Mouse (Mus musculus) adrenal gland, postnatal 10 days (tissue): ENCODE measurements around the gene Stk36. TPM values are rescaled to one million over a fixed set of nuclear protein-coding genes. Genes with fewer than 3 reads are reported as not detected.

Source experiments
- DNase-seq: peaks from one replicate; pipeline ENCODE4 v3.0.0; 2021; ENCODE audit warnings: mixed read lengths
- microRNA-seq: library from miRNA; unstranded; fragments of <30 nt; microRNA quantifications from one replicate; pipeline ENCODE4 v1.2.0, GENCODE M21; 2021
- total RNA-seq, 2 experiments: library from RNA; stranded (reverse); gene quantifications; 2 replicates each; pipeline ENCODE4 v1.2.3; 2021

Gene Stk36
- total RNA-seq, 2 experiments from 2014 or later: 2.8 to 3.2 TPM

DNA sequence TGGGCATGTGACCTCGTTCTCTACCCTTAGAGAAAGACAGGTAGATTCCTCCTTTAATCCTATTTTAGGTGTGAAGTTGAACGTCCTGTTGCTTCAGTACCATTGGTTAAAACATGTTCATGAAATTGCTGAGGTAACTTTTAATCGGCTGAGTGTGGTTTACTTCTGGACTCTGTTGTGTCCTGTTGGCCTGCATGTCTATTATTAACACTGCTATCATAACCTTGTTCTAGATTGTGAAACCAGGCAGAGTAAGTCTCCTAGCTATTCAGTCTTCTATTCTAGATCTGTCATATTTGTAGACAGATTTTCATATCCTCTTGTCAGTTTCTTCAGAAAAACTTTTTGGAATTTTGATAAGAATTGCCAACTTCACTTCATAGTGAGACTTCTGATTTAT is 67.1 kb downstream of the Stk36 start:
- no peak for DNase-seq

DNA sequence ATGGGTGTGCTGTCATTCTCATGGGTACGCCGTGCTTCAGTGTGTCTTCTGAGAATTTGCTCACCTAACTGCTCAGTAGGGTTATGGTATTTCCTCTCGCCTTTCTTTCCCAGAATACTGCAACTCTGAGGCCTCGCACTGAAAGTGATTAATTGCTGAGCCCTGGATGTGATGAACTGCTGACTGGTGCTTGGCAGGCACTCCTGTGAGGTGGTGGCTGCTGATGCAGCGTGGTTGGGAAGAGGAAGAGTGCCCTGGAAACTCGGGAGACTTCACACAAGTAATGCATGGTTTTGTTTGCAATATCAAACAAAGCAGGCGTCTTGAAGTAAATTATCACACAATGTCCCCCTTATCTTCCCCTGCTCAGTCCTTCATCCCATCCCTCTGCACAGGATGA is 71.5 kb downstream of the Stk36 start:
- DNase-seq: no peak

DNA sequence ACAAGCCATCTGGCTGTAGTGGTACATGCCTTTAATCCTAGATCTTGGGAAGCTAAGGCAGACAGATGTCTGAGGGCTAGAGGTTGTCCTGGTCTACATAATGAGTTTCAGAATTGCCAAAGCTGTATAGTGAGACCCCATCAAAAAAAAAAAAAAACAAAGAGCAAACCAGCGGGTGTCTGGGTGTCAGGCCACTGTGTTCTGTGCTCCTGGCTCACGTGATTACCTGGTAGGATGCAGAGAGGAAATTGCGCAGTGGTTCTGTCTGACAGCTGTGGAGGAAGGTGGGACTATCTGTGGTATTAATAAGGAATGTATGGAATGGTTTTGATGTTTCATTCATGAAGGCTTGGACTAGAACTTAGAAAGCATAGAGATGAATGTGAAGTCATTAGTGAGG is 75.6 kb downstream of the Stk36 start:
- DNase-seq: no peak

DNA sequence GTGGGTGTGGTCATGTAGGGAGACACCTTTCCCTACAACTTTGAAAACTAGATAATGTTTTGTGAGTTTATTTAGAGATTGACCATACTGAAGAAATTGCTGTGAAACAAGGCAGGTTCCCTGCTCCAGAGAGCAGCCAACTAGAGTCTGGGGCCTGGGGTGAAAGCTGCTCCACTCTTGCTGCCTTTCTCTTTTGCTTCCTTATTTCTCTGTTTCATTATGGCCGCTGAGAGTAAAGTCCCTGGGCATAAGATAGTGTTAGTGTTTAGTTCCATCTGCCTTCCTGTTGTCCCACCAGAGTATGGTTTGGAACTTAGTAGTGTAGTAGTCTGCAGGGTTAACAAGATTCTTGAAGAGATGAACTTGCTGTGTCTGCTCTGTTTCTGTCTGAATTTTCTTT is 76.6 kb downstream of the Stk36 start:
- DNase-seq: no peak

Small RNAs within 50 kb of the gene (microRNA-seq; reads per million reads assigned to microRNA genes)
- not detected for gene Gm25035

Other genes with a start within 250 kb of the Stk36 start
- gene Catip, start 239.3 kb upstream of the Stk36 start, total RNA-seq: under 1 TPM; 0.33 to 0.45 TPM
- 1 to 10 TPM; 8.2 to 8.9 TPM for gene Slc11a1, start 226.2 kb upstream of the Stk36 start, total RNA-seq
- gene Ctdsp1, start 209.9 kb upstream of the Stk36 start, total RNA-seq: 100 to 1,000 TPM; 132 to 142 TPM
- gene Vil1, start 192.1 kb upstream of the Stk36 start, total RNA-seq: 1 to 10 TPM; 2.6 to 2.9 TPM
- gene Cnot9, start 95.4 kb upstream of the Stk36 start, total RNA-seq: 10 to 100 TPM; 31.7 to 35.0 TPM
- 1 to 10 TPM in 1 of 2 experiments, under 1 TPM in 1; 0.99 to 2.0 TPM for gene Plcd4, start 58.6 kb upstream of the Stk36 start, total RNA-seq
- gene Usp37, start 57.2 kb upstream of the Stk36 start, total RNA-seq: 10 to 100 TPM; 18.8 to 20.4 TPM
- 10 to 100 TPM; 11.6 to 15.3 TPM for gene Zfp142, start 13.2 kb upstream of the Stk36 start, total RNA-seq
- gene Bcs1l, start 13.2 kb upstream of the Stk36 start, total RNA-seq: 10 to 100 TPM; 29.1 to 38.2 TPM
- 10 to 100 TPM; 45.5 to 46.0 TPM for gene Rnf25, start within 50 bp of the Stk36 start, total RNA-seq
- gene Ttll4, start 60.3 kb downstream of the Stk36 start, total RNA-seq: 10 to 100 TPM; 15.0 to 25.9 TPM
- gene Cyp27a1, start 112.1 kb downstream of the Stk36 start, total RNA-seq: 10 to 100 TPM; 15.1 to 15.2 TPM
- gene Prkag3, start 147.8 kb downstream of the Stk36 start, total RNA-seq: 1 to 10 TPM in 1 of 2 experiments, under 1 TPM in 1; 0.69 to 1.1 TPM
- gene Wnt6, start 170.4 kb downstream of the Stk36 start, total RNA-seq: 1 to 10 TPM; 2.6 to 4.2 TPM
- gene Wnt10a, start 190.1 kb downstream of the Stk36 start, total RNA-seq: under 1 TPM; 0.27 to 0.57 TPM